Mouse (Mus musculus) heart, postnatal 10 days (tissue): Measurements from ENCODE around the gene 4930412O13Rik. TPM values are rescaled to one million over a fixed set of nuclear protein-coding genes. Genes with fewer than 3 reads are reported as not detected.
A peak's percentile ranks its signal among the peaks of the same experiment; 100 is the strongest.

ENCODE experiments used
- DNase-seq, 2 experiments: peaks; one replicate each; pipeline ENCODE4 v3.0.0; 2021
- intact Hi-C: fragments of 180-260 bp; cut with DNase I; formaldehyde crosslinking; loops from one replicate; pipeline ENCODE4 v1.15.1; 2025
- total RNA-seq, 2 experiments: library from RNA; stranded (reverse); gene quantifications; 2 replicates each; pipeline ENCODE4 v1.2.3; 2021

Gene 4930412O13Rik
- not detected for total RNA-seq

DNA sequence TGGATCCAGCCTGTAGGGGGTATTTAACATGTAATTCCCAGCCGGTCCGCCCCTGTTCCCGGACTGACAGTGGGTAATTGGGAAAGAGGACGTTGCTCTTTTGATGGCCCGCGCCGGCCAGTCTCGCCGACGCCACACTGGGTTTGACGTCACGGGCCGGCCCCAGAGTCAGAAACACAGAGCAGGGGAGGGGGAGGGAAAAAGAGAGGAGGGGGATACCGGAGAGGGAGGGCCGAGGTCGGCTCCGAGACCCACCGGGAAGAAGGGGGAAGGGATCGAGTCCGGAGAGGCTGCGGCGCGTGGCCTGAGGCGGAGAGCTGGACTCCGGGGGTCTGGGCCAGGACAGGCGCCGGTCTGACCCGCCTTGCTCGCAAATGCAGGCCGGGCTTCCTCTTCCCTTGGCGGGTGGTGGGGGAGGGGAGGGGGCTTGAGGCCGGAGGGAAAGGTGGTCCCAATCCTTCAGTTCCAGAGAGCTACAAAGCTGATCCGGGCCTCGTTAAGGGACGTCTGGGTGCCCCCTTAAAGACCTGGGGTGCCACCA, at the start of gene 4930412O13Rik:
Gene 4930412O13Rik, plus strand, starts transcription at position 202 of the 541 bp plus-strand sequence.
- no peak for DNase-seq
- intact Hi-C loops: no loop called here

DNA sequence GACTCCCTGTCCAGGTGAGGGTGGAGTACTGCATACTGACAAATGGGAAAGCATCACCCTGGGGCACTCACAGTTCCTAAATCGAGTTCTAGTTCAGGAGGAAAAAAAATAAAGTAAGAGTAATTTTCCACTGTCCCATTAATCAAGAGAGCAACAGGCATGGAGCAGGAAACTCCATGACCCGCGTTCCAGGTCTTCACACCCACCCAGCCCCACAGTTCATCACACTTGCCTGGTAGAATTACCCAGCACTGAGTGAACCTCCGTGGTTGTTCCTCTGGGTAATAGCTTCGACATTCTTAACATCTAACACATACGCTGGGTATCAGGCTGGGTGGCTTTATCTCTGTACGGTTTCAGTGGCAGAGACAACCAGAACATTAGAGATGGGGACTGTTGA, 47.3 kb upstream of the 4930412O13Rik start:
- DNase-seq: no peak

DNA sequence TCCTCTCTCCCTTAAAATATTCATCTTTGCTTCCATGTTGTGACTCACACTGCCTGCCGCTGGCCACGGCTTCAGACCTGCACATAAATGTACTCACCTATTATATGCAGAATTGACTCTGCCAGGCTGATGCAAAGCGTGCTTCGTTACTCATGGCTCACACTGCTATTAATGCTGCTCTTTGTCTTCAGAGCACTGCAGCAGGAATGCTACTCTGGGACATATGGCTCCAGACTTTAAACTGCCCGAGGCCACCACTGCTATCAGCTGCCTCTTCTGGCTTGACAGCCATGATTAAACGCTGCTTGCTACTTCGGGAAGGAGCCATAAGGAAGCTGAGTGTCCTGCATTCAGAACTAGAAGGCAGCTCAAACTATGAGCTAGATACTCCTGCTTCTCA, 45.9 kb upstream of the 4930412O13Rik start:
- intact Hi-C loops: no loop called here
- no peak for DNase-seq

More for the DNA sequence above, 47.3 kb upstream of the 4930412O13Rik start:
- intact Hi-C loops: no loop called here

GRCm38 (mm10) chr2:9852851-9853576, 28.0 kb upstream of the 4930412O13Rik start:
- no peak for DNase-seq
- intact Hi-C loops: no loop called here

DNA sequence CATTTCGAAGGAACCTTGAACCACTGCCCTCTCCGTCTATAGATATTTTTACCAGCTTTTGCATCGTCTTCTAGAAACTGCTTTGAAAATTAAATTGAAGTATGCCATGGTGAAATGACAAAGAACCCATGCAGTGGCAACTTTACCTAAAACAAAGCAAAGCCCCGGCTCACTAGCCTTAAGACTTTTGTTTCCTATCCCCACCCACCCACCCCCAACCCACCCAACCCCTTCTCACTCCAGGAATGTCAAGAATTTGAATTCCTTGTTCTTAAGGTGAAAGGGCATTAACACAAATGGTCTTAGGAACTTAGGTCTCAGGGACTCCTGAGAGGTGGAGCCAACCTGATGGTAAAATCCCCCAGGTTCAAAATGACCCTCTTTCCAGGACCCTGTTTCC, 25.2 kb upstream of the 4930412O13Rik start:
- DNase-seq: no peak
- intact Hi-C loops: no loop called here

DNA sequence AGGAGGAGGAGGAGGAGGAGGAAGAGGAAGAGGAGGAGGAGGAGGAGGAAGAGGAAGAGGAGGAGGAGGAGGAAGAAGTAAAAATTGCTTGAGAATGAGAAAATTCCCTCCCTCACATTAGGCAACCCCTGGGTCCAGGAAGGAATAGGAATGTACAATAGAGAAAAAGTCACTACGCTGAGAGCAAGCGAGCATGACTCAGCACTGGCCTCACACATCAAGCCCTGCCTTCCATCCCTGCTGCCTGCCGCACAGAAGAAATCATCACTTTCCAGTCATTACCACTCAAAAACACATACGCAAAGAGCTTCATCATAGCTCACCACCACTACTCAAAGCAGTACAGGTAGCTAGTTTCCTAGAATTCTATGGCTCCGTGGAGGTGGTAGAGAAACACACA, 20.4 kb upstream of the 4930412O13Rik start:
- intact Hi-C loops: no loop called here
- no peak for DNase-seq

DNA sequence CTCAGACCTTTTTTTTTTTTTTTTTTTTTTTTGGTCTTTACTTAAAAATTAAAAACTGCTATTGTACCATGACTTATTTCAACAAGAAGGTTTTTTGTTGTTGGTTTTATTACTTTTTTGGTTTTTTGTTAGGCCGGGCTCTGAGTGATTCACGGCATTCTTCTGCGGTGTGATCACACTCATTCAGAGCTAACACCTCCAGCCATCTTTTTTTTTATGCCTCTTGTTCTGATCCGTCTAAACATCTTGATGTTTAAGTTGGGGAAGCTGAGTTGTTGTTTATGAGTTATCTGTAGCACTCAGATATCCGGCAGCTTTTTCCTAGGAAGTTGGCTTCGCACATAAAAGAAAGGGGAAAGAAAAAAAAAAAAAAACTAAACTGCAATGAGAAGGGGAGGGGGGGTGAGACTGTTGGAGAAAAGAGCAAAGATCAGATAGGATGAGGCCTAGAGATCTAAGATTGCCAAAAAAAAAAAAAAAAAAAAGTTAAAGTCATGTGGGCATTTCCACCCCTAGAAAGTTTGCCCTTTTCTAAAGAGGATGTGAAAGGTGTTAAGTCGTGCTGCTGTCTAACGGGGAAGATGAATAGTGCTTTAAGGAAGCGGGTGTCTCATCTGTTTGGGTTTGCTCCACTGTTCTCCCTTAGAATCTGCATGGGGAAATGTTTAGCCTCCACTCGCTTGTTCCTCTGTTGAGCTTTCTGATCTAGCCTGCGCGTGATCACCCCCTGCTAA, 13.8 kb upstream of the 4930412O13Rik start:
- intact Hi-C loops: no loop called here
- DNase-seq: no peak

DNA sequence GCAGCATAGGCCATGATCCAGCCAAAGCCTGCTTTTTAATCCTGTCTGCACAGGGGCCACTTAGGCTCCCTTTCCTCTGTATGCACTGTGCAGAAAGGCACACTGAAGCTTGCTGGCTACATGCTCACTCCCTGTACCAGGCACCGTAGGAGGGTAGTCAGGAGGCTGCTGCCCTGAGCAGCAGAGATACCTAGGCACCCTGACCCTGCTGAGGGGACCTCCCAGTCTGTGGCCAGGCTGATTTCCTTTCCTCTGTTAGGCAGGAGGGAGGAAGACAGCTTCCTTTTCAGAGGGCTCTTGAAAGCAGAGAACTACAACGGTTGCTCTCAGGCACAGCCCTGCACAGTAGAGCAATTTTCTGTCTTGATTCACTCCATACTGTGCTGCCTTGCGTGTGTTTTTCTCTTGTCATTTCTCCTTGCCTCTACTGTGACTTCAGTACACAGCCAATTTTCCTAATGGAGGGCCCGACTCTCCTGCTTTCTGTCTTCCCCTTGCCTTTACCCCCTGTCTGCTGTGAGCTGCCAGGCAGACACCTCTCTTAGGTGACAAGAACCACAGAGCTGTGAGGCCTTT, 9.8 kb upstream of the 4930412O13Rik start:
- intact Hi-C loops: no loop called here
- DNase-seq: no peak

- DNase-seq: no peak
- intact Hi-C loops: no loop called here
Observed at GRCm38 (mm10) chr2:9871798-9872197, 9.3 kb upstream of the 4930412O13Rik start.

- intact Hi-C loops: no loop called here
- DNase-seq: no peak
Observed at GRCm38 (mm10) chr2:9872682-9873081, 8.4 kb upstream of the 4930412O13Rik start.

GRCm38 (mm10) chr2:9873757-9874156, 7.3 kb upstream of the 4930412O13Rik start:
- no peak for DNase-seq
- intact Hi-C loops: no loop called here

DNA sequence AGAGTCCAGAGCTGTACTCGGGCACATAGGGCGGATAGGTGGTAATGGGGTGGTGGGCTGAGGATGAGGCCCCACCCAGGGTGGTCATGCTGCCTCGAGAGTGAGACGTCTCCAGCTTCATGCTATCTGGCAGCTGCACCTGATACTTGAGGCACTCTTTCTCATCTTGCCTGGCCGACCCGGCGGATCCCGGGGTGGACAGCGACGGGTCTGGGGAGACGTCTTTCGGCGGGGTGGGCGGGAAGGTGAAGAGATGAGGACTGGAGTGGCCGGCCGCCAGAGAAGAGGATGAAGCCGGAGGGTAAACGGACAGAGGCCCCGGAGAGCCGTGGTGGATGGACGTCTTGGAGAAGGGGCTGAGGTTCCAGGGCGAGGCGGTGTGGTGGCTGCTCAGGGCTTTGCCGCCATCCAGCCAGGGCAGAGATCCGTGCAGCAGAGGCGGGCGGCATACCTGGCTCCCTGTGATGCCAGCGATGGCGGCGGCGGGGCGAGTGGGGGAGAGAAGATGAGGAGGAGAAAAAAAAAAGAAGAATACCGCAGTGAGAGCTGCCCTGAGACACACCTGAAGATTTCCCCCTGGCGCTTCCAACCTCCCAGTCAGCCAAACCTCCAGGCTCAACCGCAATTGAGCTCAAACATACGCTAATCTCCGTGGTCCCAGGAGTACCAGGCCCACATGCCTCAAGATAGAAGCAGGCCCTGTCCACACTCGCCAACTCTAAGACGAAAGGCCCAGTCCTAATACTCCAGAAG, 6.4 kb upstream of the 4930412O13Rik start:
- no peak for DNase-seq
- intact Hi-C loops: no loop called here

DNA sequence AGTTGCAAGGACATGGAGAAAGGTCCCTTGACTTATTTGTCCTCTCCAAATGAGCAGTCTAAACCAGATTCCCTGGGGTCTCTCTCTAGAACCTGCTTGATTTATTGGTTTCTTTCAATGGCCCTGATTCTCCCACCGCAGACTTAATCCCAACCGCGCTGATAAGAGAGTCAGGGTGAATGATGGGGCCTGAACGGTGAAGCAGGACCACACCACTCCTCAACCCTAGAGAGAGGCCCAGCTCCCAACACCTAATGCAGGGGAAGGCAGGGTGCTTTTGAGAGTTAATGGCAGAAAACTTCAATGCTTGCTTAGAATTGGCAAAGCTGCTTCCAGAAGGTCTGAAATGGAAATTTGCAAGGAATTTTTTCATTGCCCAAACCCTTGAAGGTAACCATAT, 5.8 kb upstream of the 4930412O13Rik start:
- intact Hi-C loops: no loop called here
- no peak for DNase-seq

GRCm38 (mm10) chr2:9875676-9876357, 5.2 kb upstream of the 4930412O13Rik start:
- DNase-seq: no peak
- intact Hi-C loops: no loop called here

- intact Hi-C loops: no loop called here
- no peak for DNase-seq
Observed at GRCm38 (mm10) chr2:9876621-9877325, 4.3 kb upstream of the 4930412O13Rik start.

DNA sequence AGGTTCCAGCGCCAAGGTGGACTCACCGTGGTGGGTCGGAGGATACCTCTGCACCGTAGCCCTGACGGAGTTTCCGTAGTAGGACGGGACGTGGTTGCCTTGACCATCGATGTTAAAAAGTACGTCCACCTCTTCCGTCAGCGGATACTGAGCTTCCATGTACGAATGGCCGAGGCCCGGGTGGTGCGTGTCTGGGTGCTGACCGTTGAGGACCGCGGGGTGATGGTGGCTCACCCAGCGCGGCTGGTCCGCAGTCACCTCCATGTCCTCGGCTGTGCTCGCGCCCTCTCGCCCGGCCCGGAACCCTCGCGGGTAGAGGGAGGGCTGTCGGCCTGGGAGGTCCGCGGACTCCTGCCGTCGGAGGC, 3.7 kb upstream of the 4930412O13Rik start:
- peak in 1 of 2 experiments; percentile 37 for DNase-seq

GRCm38 (mm10) chr2:9877966-9878563, 3.0 kb upstream of the 4930412O13Rik start:
- intact Hi-C loops: loop anchor here (2.0 kb wide), 1 partner anchor 1203 kb away; no protein-coding TSS in a partner anchor
- DNase-seq: no peak

More for the DNA sequence above, 3.7 kb upstream of the 4930412O13Rik start:
- intact Hi-C loops: no loop called here

GRCm38 (mm10) chr2:9878564-9879081, 2.4 kb upstream of the 4930412O13Rik start:
- DNase-seq: peak; percentile 49 to 51
- intact Hi-C loops: loop anchor here (1.0 to 2.0 kb wide), 2 partner anchors 1124 to 1204 kb away; no protein-coding TSS in a partner anchor

GRCm38 (mm10) chr2:9879092-9879491, 2.0 kb upstream of the 4930412O13Rik start:
- intact Hi-C loops: loop anchor here (1.0 to 2.0 kb wide), 2 partner anchors 1125 to 1204 kb away; no protein-coding TSS in a partner anchor
- DNase-seq: no peak
